In the genomic region with DNA sequence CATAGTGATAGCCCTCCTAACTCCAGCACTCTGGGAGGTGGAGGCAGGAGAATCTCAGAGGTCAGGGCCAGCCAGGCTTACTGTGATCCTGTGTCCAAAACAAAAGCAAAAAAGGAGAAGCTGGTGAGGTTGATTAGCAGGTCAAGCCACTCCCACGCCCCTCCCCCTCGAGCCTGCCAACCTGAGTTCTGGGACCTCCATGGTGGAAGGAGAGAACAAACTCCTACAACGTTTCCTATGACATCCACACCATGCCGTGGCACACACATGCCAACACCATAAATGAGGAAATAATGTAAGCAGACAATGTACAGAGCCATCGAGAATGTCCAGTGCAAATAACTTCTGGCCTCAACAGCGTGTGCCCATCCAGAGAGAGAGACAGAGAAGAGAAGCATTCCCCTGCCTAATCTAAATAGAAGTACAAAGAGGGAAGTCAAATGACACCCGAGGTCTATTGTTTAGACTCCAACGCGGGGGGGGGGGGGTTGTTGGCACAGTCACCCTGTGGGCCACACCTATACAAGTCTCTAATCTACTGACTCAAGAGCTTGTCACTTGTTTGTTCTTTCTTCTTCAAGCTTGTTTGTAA, we compare ENCODE assay signal across 7 mouse cellular contexts. TPM values are rescaled to one million over a fixed set of nuclear protein-coding genes. Genes with fewer than 3 reads are reported as not detected.
DNase-seq lines count a peak whose midpoint lies in the region; ATAC-seq and TF ChIP-seq lines count a peak whose summit lies in the region.

No protein-coding gene starts in this region.

- 0 out of 2 replicates have a peak overlapping the region, but pooled peaks have one; percentile 12 for H3K9ac ChIP-seq in forebrain, embryonic 12.5 days
- H3K9ac ChIP-seq in limb, embryonic 14.5 days (ENCODE audit: low read depth, low read length, severe bottlenecking): peak overlapping the region; percentile 43
- peak overlapping the region; percentile 36 for H3K9ac ChIP-seq in midbrain, embryonic 13.5 days (replicated peaks)
- no peak overlapping the region for H3K9ac ChIP-seq in stomach, embryonic 15.5 days

- peak overlapping the region; percentile 47; the same call in 1 of the 2 replicates for H3K27ac ChIP-seq in forebrain, embryonic 12.5 days
- H3K27ac ChIP-seq in hindbrain, embryonic 10.5 days: peak overlapping the region; percentile 98
- H3K27ac ChIP-seq in limb, embryonic 14.5 days (replicated peaks; ENCODE audit: low read depth, low read length): peak overlapping the region; percentile 63
- no peak overlapping the region for H3K27ac ChIP-seq in midbrain, embryonic 13.5 days
- peak overlapping the region; percentile 98 for H3K27ac ChIP-seq in stomach, embryonic 15.5 days

- H3K4me3 ChIP-seq in E14TG2a.4 (replicated peaks; ENCODE audit: low read length): peak overlapping the region; percentile 60
- 0 out of 2 replicates have a peak overlapping the region, but pooled peaks have one; percentile 6 for H3K4me3 ChIP-seq in forebrain, embryonic 12.5 days (replicated peaks)
- H3K4me3 ChIP-seq in hindbrain, embryonic 10.5 days: peak overlapping the region; percentile 42
- peak overlapping the region; percentile 21 for H3K4me3 ChIP-seq in limb, embryonic 14.5 days (replicated peaks; ENCODE audit: low read length)
- 0 out of 2 replicates have a peak overlapping the region, but pooled peaks have one; percentile 9 for H3K4me3 ChIP-seq in midbrain, embryonic 13.5 days (replicated peaks)
- H3K4me3 ChIP-seq in stomach, embryonic 15.5 days (replicated peaks): peak overlapping the region; percentile 21; the same call in 1 of the 2 replicates

- no peaks in the 10 kb centered on the region for H3K27me3 ChIP-seq in E14TG2a.4 (ENCODE audit: insufficient read depth, low read length)
- no peaks in the 10 kb centered on the region for H3K27me3 ChIP-seq in forebrain, embryonic 12.5 days
- H3K27me3 ChIP-seq in hindbrain, embryonic 10.5 days (ENCODE audit: insufficient read depth, poor library complexity, severe bottlenecking): no peaks in the 10 kb centered on the region
- H3K27me3 ChIP-seq in limb, embryonic 14.5 days (ENCODE audit: control insufficient read depth, insufficient read depth, low read length): no peaks in the 10 kb centered on the region
- H3K27me3 ChIP-seq in midbrain, embryonic 13.5 days: no peaks in the 10 kb centered on the region
- H3K27me3 ChIP-seq in stomach, embryonic 15.5 days (replicated peaks): no peaks in the 10 kb centered on the region

- no peak for TF ChIP-seq CTCF in E14TG2a.4 (conservative IDR thresholded peaks at IDR 0.05; ENCODE audit: low read length)

- DNase-seq in adrenal gland, adult 2 months: peak; percentile 66
- peak; percentile 59 for DNase-seq in hindbrain, embryonic 10.5 days (ENCODE audit: low spot score)
- no peak for DNase-seq in limb, embryonic 14.5 days (ENCODE audit: low spot score)

- H3K36me3 ChIP-seq in E14TG2a.4 (ENCODE audit: insufficient read depth, low read length): peaks cover 18% of the 10 kb centered on the region
- peaks cover 12% of the 10 kb centered on the region for H3K36me3 ChIP-seq in forebrain, embryonic 12.5 days (replicated peaks)
- peaks cover 19% of the 10 kb centered on the region for H3K36me3 ChIP-seq in hindbrain, embryonic 10.5 days
- peaks cover 14% of the 10 kb centered on the region for H3K36me3 ChIP-seq in limb, embryonic 14.5 days (ENCODE audit: control insufficient read depth, insufficient read depth, low read length)
- peaks cover 8% of the 10 kb centered on the region; the same call in 1 of the 2 replicates for H3K36me3 ChIP-seq in midbrain, embryonic 13.5 days
- H3K36me3 ChIP-seq in stomach, embryonic 15.5 days: 0 out of 2 replicates have a peak, but pooled peaks cover 3% of the 10 kb centered on the region

- no peaks in the 10 kb centered on the region for H3K9me3 ChIP-seq in E14TG2a.4 (ENCODE audit: low read length)
- no peaks in the 10 kb centered on the region for H3K9me3 ChIP-seq in forebrain, embryonic 12.5 days
- no peaks in the 10 kb centered on the region for H3K9me3 ChIP-seq in hindbrain, embryonic 10.5 days
- no peaks in the 10 kb centered on the region for H3K9me3 ChIP-seq in limb, embryonic 14.5 days (ENCODE audit: control insufficient read depth, low read length)
- no peaks in the 10 kb centered on the region for H3K9me3 ChIP-seq in midbrain, embryonic 13.5 days
- H3K9me3 ChIP-seq in stomach, embryonic 15.5 days: no peaks in the 10 kb centered on the region

- no peak for TF ChIP-seq POLR2A in limb, embryonic 14.5 days (IDR thresholded peaks at IDR 0.05; ENCODE audit: borderline replicate concordance, extremely low read depth, insufficient read depth, insufficient read length)

- peaks cover 52% of the 10 kb centered on the region for H3K4me1 ChIP-seq in E14TG2a.4 (replicated peaks; ENCODE audit: low read depth, low read length)
- H3K4me1 ChIP-seq in forebrain, embryonic 12.5 days: peaks cover 45% of the 10 kb centered on the region
- peaks cover 55% of the 10 kb centered on the region for H3K4me1 ChIP-seq in hindbrain, embryonic 10.5 days (replicated peaks)
- peaks cover 35% of the 10 kb centered on the region for H3K4me1 ChIP-seq in limb, embryonic 14.5 days (ENCODE audit: control insufficient read depth, insufficient read depth, low read length)
- peaks cover 47% of the 10 kb centered on the region for H3K4me1 ChIP-seq in midbrain, embryonic 13.5 days (replicated peaks)
- peaks cover 32% of the 10 kb centered on the region for H3K4me1 ChIP-seq in stomach, embryonic 15.5 days

- 7% methylated on average over 9 of the region's 9 CpGs for WGBS in forebrain, embryonic 12.5 days
- WGBS in hindbrain, embryonic 10.5 days: 5% methylated on average over 9 of the region's 9 CpGs
- WGBS in limb, embryonic 14.5 days: 4% methylated on average over 9 of the region's 9 CpGs
- WGBS in midbrain, embryonic 13.5 days: 2% methylated on average over 9 of the region's 9 CpGs
- WGBS in stomach, embryonic 15.5 days: 4% methylated on average over 9 of the region's 9 CpGs

- ATAC-seq in forebrain, embryonic 12.5 days (ENCODE audit: low FRiP score): no peak
- no peak for ATAC-seq in limb, embryonic 14.5 days (ENCODE audit: low FRiP score, low read depth)
- no peak for ATAC-seq in midbrain, embryonic 13.5 days
- ATAC-seq in stomach, embryonic 15.5 days (ENCODE audit: insufficient read depth, low FRiP score, low read depth): no peak

- H3K4me2 ChIP-seq in forebrain, embryonic 12.5 days: peak overlapping the region; percentile 46
- H3K4me2 ChIP-seq in limb, embryonic 14.5 days (replicated peaks; ENCODE audit: low read depth, low read length, severe bottlenecking): peak overlapping the region; percentile 55
- H3K4me2 ChIP-seq in midbrain, embryonic 13.5 days (replicated peaks): peak overlapping the region; percentile 47
- peak overlapping the region; percentile 51 for H3K4me2 ChIP-seq in stomach, embryonic 15.5 days

RNA-seq across cellular contexts. Expression of gene Pnrc2, which starts 2.4 kb away (rescaled TPM):
- total RNA-seq in adrenal gland, adult 2 months (2021): 100 to 1,000 TPM in 1 of 2 experiments, 10 to 100 TPM in 1; 99.4 to 128 TPM
- 5.5 and 8.6 TPM in 2 replicates for polyA plus RNA-seq in adrenal gland, adult 2 months (2012; rRNA removed)
- polyA plus RNA-seq in forebrain, embryonic 12.5 days (2016; fragmentation: Nextera tagmentation; extraction: Ambion mirVana): 196 and 199 TPM in 2 replicates
- polyA plus RNA-seq in hindbrain, embryonic 10.5 days (2016; fragmentation: Nextera tagmentation; extraction: Ambion mirVana): 171 and 204 TPM in 2 replicates
- polyA plus RNA-seq in limb, embryonic 14.5 days (2012; rRNA removed): 105 and 106 TPM in 2 replicates
- polyA plus RNA-seq in limb, embryonic 14.5 days (2014; fragmentation: Nextera tagmentation; extraction: Ambion mirVana): 165 and 178 TPM in 2 replicates
- 144 TPM in 2 replicates for polyA plus RNA-seq in midbrain, embryonic 13.5 days (2015; fragmentation: Nextera tagmentation; extraction: Ambion mirVana)
- polyA plus RNA-seq in stomach, embryonic 15.5 days (2015; fragmentation: Nextera tagmentation; extraction: Ambion mirVana): 172 and 178 TPM in 2 replicates

RNA-seq across cellular contexts. Expression of gene Cnr2, which starts 19.1 kb away (rescaled TPM):
- 1 to 10 TPM in 1 of 2 experiments, under 1 TPM in 1; 0.92 to 2.5 TPM for total RNA-seq in adrenal gland, adult 2 months (2021)
- 1.8 and 2.1 TPM in 2 replicates for polyA plus RNA-seq in adrenal gland, adult 2 months (2012; rRNA removed)
- polyA plus RNA-seq in forebrain, embryonic 12.5 days (2016; fragmentation: Nextera tagmentation; extraction: Ambion mirVana): 0.32 and 0.36 TPM in 2 replicates
- polyA plus RNA-seq in hindbrain, embryonic 10.5 days (2016; fragmentation: Nextera tagmentation; extraction: Ambion mirVana): 0.21 and 0.66 TPM in 2 replicates
- polyA plus RNA-seq in limb, embryonic 14.5 days (2012; rRNA removed): 0.70 TPM in 2 replicates
- 0.57 and 0.94 TPM in 2 replicates for polyA plus RNA-seq in limb, embryonic 14.5 days (2014; fragmentation: Nextera tagmentation; extraction: Ambion mirVana)
- 0.12 and 0.16 TPM in 2 replicates for polyA plus RNA-seq in midbrain, embryonic 13.5 days (2015; fragmentation: Nextera tagmentation; extraction: Ambion mirVana)
- 0.71 and 0.90 TPM in 2 replicates for polyA plus RNA-seq in stomach, embryonic 15.5 days (2015; fragmentation: Nextera tagmentation; extraction: Ambion mirVana)

RNA-seq across cellular contexts. Expression of gene Srsf10, which starts 20.5 kb away (rescaled TPM):
- 100 to 1,000 TPM in 1 of 2 experiments, 10 to 100 TPM in 1; 84.2 to 139 TPM for total RNA-seq in adrenal gland, adult 2 months (2021)
- polyA plus RNA-seq in adrenal gland, adult 2 months (2012; rRNA removed): 111 and 117 TPM in 2 replicates
- polyA plus RNA-seq in forebrain, embryonic 12.5 days (2016; fragmentation: Nextera tagmentation; extraction: Ambion mirVana): 411 and 417 TPM in 2 replicates
- polyA plus RNA-seq in hindbrain, embryonic 10.5 days (2016; fragmentation: Nextera tagmentation; extraction: Ambion mirVana): 283 and 352 TPM in 2 replicates
- 139 and 145 TPM in 2 replicates for polyA plus RNA-seq in limb, embryonic 14.5 days (2012; rRNA removed)
- polyA plus RNA-seq in limb, embryonic 14.5 days (2014; fragmentation: Nextera tagmentation; extraction: Ambion mirVana): 258 and 273 TPM in 2 replicates
- 267 and 285 TPM in 2 replicates for polyA plus RNA-seq in midbrain, embryonic 13.5 days (2015; fragmentation: Nextera tagmentation; extraction: Ambion mirVana)
- 204 and 211 TPM in 2 replicates for polyA plus RNA-seq in stomach, embryonic 15.5 days (2015; fragmentation: Nextera tagmentation; extraction: Ambion mirVana)

RNA-seq across cellular contexts. Expression of gene Fuca1, which starts 44.4 kb away (rescaled TPM):
- total RNA-seq in adrenal gland, adult 2 months (2021): 10 to 100 TPM; 82.7 to 86.3 TPM
- polyA plus RNA-seq in adrenal gland, adult 2 months (2012; rRNA removed): 31.8 and 35.2 TPM in 2 replicates
- polyA plus RNA-seq in forebrain, embryonic 12.5 days (2016; fragmentation: Nextera tagmentation; extraction: Ambion mirVana): 38.1 and 45.0 TPM in 2 replicates
- polyA plus RNA-seq in hindbrain, embryonic 10.5 days (2016; fragmentation: Nextera tagmentation; extraction: Ambion mirVana): 54.3 and 59.5 TPM in 2 replicates
- 45.6 and 50.1 TPM in 2 replicates for polyA plus RNA-seq in limb, embryonic 14.5 days (2012; rRNA removed)
- polyA plus RNA-seq in limb, embryonic 14.5 days (2014; fragmentation: Nextera tagmentation; extraction: Ambion mirVana): 80.8 and 92.8 TPM in 2 replicates
- 49.5 and 52.9 TPM in 2 replicates for polyA plus RNA-seq in midbrain, embryonic 13.5 days (2015; fragmentation: Nextera tagmentation; extraction: Ambion mirVana)
- polyA plus RNA-seq in stomach, embryonic 15.5 days (2015; fragmentation: Nextera tagmentation; extraction: Ambion mirVana): 93.2 and 96.3 TPM in 2 replicates

Comparison
In these comparisons a context has a peak if more than half of its experiments do, and no peak if none do; other contexts are left out.
1. H3K4me3 ChIP-seq: peak in every context shown above with its lines; median percentile 60 in E14TG2a.4; 42 in hindbrain, embryonic 10.5 days; 21 in limb, embryonic 14.5 days; 21 in stomach, embryonic 15.5 days; 9 in midbrain, embryonic 13.5 days; 6 in forebrain, embryonic 12.5 days.
2. RNA of gene Pnrc2, which starts 2.4 kb away (polyA plus RNA-seq): 196 to 199 TPM in forebrain, embryonic 12.5 days, 172 to 178 TPM in stomach, embryonic 15.5 days, 171 to 204 TPM in hindbrain, embryonic 10.5 days, 105 to 178 TPM in limb, embryonic 14.5 days and 144 TPM in midbrain, embryonic 13.5 days; 5.5 to 8.6 TPM in adrenal gland, adult 2 months; every median in the first group is over 10 times any median in the second.
3. Peak in every context shown above with its lines, with median percentiles within 50 percentile points of each other: H3K4me2 ChIP-seq.